Mouse (Mus musculus): ENCODE results near the gene Olfr323. TPM values are rescaled to one million over a fixed set of nuclear protein-coding genes. Genes with fewer than 3 reads are reported as not detected.

Gene Olfr323
- total RNA-seq, 2 experiments from 2014 or later = not detected

DNA sequence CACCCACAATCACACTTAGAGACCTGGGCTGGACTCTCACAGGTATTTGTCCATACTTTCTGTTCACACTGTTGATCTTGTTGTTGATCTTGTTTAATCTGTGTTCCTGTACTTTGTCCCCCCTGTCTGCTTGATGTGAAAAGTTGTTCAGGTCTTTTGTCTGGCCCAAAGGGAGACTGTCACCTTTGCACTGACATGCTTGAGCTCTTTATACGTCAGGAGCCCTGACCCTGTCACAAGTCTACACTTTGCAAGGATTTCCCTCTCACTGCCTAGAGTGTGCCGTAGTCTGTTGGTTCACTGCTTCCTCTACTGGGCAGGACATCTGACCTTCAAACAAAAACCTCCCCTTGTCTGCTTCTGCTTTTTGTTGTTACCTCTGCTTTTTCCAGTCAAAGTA is 25.6 kb downstream of the Olfr323 start:
- no peak for DNase-seq
- intact Hi-C loops (cut with DNase I) = no loop called here

DNA sequence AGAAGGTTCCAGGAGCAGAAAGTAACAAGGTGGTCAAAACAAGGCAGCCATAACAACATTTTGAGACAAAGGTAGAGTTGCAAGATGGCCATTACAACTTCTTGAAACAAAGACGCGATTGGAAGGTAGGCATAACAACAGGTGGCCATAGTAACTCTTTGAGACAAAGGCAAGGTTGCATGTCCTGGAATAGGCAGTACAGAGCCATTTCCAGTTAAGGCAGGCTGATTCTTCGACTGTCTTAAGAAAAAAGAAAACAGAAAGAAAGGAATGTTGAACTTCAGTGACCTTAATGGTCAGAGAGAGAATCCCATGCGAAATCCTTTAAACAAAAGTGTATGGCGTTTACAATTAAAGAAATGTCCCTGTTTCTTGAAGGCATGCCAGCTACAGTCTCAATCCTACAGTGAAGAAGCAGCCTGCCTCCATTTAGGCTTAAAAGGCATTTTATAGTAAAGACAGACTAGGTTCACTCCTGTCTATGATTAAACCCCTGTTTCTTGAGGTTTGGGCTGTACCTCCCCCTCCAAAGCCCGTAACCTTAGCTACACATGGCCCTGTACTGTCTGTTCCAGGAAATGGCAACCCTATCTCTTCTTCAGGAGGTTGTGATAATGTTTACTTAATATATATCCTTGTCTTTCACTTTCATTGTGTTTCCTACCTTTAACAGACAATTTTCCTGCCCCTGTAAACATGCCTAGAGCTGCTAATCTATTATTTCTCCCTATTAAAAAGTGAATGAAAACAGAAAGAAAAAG is 27.3 kb downstream of the Olfr323 start:
- intact Hi-C loops (cut with DNase I) = no loop called here
- DNase-seq = no peak

DNA sequence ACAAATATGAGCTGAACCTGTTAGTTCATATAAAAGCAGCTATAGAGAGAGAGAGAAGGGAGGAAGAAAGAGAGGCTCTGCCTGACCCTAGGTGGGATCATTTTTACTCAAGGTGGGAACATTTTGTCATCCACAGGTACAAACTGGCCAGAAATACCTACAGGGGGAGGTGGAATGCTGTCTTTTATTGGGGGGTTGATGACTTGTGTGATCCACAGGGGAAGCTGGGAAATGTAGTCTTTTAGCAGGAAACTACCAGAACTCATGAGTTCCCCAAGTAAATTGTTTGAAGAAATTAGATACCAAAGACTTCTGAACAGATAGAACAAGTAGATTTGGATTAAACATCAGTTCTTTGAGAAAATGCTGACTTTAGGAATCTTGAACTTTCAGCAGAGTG is 28.2 kb downstream of the Olfr323 start:
- intact Hi-C loops (cut with DNase I) = no loop called here
- DNase-seq = no peak

DNA sequence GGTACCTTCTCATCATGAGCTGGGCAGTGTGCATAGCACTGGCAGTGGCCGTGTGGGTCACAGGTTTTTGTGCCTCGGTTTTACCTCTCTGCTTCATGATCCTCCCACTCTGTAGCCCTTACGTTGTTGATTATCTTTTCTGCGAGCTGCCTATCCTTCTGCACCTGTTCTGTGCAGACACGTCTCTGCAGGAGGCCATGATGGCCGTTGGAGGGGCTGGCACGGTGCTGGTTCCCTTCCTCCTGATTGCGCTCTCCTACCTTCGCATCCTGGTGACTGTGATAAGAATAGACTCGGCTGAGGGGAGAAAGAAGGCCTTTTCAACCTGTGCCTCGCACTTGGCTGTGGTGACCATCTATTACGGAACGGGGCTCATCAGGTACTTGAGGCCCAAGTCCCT is 32.5 kb downstream of the Olfr323 start:
- no peak for DNase-seq

DNA sequence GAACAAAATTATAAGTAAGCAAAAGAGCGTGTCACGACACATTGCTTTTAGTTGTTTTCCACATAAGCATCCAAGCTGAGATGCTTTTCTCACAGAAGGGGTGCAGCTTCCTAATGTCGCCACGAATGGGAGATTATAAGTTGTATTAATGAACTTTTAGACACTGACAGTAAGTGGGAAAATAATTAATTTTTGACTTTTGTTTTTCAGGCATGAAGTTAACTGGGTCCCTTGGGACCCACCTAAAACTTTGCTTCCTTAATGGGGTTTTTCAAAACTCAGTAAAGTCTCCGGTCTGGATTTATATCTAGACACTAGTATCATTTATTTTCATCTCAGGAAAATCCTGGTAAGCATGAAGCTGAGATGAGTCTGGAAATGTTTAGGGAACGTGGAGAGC is 35.5 kb downstream of the Olfr323 start, which contains the start of gene Olfr324:
Gene Olfr324 (plus strand): TSS at position 301 of the 400 bp plus-strand sequence.
- no peak for DNase-seq
- intact Hi-C loops (cut with DNase I) = no loop called here

More for the DNA sequence above, 32.5 kb downstream of the Olfr323 start:
- intact Hi-C loops (cut with DNase I) = no loop called here

DNA sequence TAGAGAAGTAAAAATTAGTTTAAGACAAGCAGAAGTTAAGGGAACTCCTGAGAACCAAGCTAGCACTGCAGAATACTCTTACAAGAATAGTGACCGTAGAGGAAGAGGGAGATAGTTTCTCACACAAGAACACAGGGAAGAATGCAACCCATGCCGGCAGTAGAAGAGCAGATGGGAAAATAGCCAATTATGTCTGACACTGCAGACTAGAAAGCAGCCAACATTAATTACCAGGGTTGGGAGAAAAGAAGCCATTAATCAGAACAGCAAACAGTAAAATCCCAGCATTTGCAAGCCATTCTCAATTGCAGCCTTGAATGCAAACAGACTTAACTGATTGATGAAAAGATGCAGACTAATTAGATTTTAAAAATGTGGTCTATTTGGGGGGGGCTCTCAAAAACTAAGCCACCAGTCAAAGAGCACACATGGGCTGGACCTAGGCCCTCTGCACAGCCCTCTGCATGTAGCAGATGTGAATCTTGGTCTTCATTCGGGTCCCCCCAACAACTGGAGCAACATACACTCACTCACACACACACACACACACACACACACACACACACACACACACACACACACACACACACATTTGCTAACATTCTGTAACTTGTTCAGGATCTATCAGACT is 41.6 kb downstream of the Olfr323 start:
- DNase-seq = no peak
- intact Hi-C loops (cut with DNase I) = loop anchor here (2.0 to 5.0 kb wide), 3 partner anchors 186 to 351 kb away; no protein-coding TSS in a partner anchor

DNA sequence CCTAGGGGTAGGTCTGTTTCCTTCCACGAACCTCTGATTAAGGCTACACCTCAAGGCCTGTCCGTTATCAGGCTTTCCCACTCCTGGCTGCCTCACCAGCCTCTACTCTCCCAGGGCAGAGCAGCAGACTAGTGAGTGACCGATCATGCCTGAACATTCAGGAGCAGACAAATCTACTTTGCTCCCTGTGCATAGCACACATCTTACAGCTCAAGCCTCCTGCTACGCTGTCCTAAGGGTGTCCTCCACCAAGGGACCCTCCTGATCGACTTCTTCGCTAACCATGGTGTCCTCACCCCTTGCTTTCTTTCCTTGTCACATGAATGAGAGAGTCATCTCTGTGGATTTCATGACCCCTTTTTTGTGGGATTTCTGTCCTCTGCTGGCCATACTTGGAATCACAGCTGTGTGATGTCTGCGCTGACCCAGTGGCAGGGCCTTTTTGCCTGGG is 42.4 kb downstream of the Olfr323 start:
- intact Hi-C loops (cut with DNase I) = loop anchor here (2.0 to 5.0 kb wide), 3 partner anchors 185 to 351 kb away; no protein-coding TSS in a partner anchor
- peak; percentile 35 to 71 for DNase-seq

DNA sequence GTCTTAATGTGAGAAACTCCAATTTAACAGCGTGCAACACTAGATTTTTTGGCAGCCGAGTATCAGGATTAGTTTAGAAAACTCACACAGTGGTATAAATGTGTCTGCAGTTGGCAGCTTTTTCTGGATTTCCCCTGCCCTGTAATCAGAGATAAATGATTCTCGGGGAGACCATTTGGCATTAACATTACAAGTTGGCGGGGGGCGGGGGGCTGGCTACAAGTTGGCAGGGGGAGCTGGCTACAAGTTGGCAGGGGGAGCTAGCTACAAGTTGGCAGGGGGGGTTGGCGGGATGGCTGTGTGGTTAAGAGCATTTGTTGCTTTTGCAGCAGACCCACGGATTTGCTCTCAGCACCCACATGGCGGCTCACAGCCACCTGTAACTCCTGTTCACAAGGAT is 51.7 kb downstream of the Olfr323 start:
- intact Hi-C loops (cut with DNase I) = no loop called here
- no peak for DNase-seq

DNA sequence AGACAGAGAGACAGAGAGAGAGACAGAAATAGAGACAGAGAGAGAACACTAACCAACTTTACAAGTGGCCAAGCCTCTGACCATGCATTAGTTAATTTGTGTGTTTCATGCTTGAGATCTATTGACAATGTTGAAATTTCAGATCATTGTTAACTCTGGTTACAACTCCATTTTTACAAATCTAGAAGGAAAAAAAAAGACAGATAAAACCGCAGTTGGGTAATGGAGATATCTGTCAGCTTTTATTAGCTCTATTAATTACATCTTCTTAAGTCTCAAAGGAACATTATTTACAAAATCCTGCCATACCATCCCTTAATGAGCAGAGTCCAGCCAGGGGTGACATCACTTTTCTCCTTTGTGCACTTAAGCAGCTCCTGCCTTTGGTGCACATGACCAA is 52.9 kb downstream of the Olfr323 start, which contains the start of gene Olfr325:
Gene Olfr325 (plus strand): TSS at position 301 of the 400 bp plus-strand sequence.
- intact Hi-C loops (cut with DNase I) = no loop called here

More for the DNA sequence above, 52.9 kb downstream of the Olfr323 start, which contains the start of gene Olfr325:
- no peak for DNase-seq

Other genes with a start within 250 kb of the Olfr323 start
- not detected for gene 1810065E05Rik, start 209.4 kb downstream of the Olfr323 start, total RNA-seq (2021)
- not detected for gene Gm12253, start 197.9 kb downstream of the Olfr323 start, total RNA-seq (2021)
- gene Lypd9, start 177.6 kb downstream of the Olfr323 start, total RNA-seq (2021) = not detected
- not detected for gene Olfr30, start 168.2 kb downstream of the Olfr323 start, total RNA-seq (2021)
- not detected for gene Olfr332, start 137.9 kb downstream of the Olfr323 start, total RNA-seq (2021)
- gene Olfr331, start 127.9 kb downstream of the Olfr323 start, total RNA-seq (2021) = not detected
- not detected for gene Olfr330, start 95.7 kb downstream of the Olfr323 start, total RNA-seq (2021)
- not detected for gene Olfr329-ps, start 84.1 kb downstream of the Olfr323 start, total RNA-seq (2021)
- under 1 TPM in 1 of 2 experiments, not detected in 1; 0.07 TPM for gene Olfr328, start 74.9 kb downstream of the Olfr323 start, total RNA-seq (2021)
- gene Olfr224, start 59.9 kb downstream of the Olfr323 start, total RNA-seq (2021) = not detected
- gene Olfr325, start 52.8 kb downstream of the Olfr323 start, total RNA-seq (2021) = not detected
- gene Olfr324, start 35.4 kb downstream of the Olfr323 start, total RNA-seq (2021) = not detected
- gene 2210407C18Rik, start 14.4 kb downstream of the Olfr323 start, total RNA-seq (2021) = under 1 TPM; 0.52 to 0.79 TPM
- under 1 TPM in 1 of 2 experiments, not detected in 1; 0.12 TPM for gene Trim58, start 10.0 kb upstream of the Olfr323 start, total RNA-seq (2021)
- not detected for gene Olfr322, start 28.3 kb upstream of the Olfr323 start, total RNA-seq (2021)
- gene Olfr320, start 50.6 kb upstream of the Olfr323 start, total RNA-seq (2021) = not detected
- not detected for gene Olfr319, start 68.7 kb upstream of the Olfr323 start, total RNA-seq (2021)
- gene Olfr318, start 93.5 kb upstream of the Olfr323 start, total RNA-seq (2021) = not detected
- not detected for gene Olfr317, start 108.7 kb upstream of the Olfr323 start, total RNA-seq (2021)
- gene Olfr316, start 122.2 kb upstream of the Olfr323 start, total RNA-seq (2021) = not detected
- not detected for gene Olfr315, start 142.7 kb upstream of the Olfr323 start, total RNA-seq (2021)
- gene Olfr314, start 152.5 kb upstream of the Olfr323 start, total RNA-seq (2021) = not detected
- under 1 TPM in 1 of 2 experiments, not detected in 1; 0.67 TPM for gene Fam183b, start 171.5 kb upstream of the Olfr323 start, total RNA-seq (2021)
- gene Olfr313, start 184.5 kb upstream of the Olfr323 start, total RNA-seq (2021) = not detected
- gene Olfr312, start 198.7 kb upstream of the Olfr323 start, total RNA-seq (2021) = not detected
- not detected for gene Olfr311, start 208.8 kb upstream of the Olfr323 start, total RNA-seq (2021)
- gene Gm12258, start 216.7 kb upstream of the Olfr323 start, total RNA-seq (2021) = 1 to 10 TPM; 2.3 to 3.5 TPM
- gene 2810021J22Rik, start 236.7 kb upstream of the Olfr323 start, total RNA-seq (2021) = 1 to 10 TPM; 3.5 to 3.9 TPM